Mouse (Mus musculus) kidney, adult 2 months (tissue): ENCODE results near the gene Setd1a.

ENCODE experiments used
- CTCF ChIP-seq: fragments of 200-500 bp; conservative IDR thresholded peaks from 2 replicates; pipeline ENCODE4 v1.5.1; 2011; ENCODE audit warnings: low read depth, mild to moderate bottlenecking, control low read depth, low read length, moderate library complexity, mixed read lengths; ENCODE audit not compliant: insufficient read depth, insufficient read length
- POLR2A ChIP-seq: fragments of 200-500 bp; IDR thresholded peaks from one replicate; pipeline ENCODE4 v1.6.1; 2011; ENCODE audit warnings: low read depth, low read length, control low read depth

DNA sequence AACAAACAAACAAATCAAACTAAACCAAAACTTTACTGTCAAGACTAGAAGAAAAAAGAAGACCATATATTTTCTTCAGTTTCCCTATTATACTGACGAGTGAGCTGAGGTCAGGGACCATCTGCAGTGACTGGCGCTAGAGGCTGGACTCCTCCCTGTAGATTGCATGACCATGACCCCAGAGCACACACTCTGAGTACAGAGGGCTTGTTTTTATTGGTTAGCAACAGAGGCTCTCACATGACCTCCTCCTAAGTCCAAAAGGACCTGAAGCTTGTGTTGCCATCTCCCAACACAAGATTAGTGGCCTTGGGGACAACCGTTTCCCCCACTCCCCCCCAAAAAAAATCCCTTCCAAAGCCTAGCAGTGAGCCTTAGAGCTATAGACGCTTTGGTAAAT is 37.4 kb downstream of the Setd1a start:
- TF ChIP-seq CTCF = no peak
- no peak for TF ChIP-seq POLR2A
